Mouse (Mus musculus) urinary bladder, adult 2 months (tissue): ENCODE data around the gene Olfr1037. TPM values are rescaled to one million over a fixed set of nuclear protein-coding genes. Genes with fewer than 3 reads are reported as not detected.
"Not testable (repeated sequence)": the region's sequence is repeated elsewhere in the genome, so short reads cannot be mapped to it uniquely, and the experiment has no call there.

Experiments used
- DNase-seq: peaks from one replicate; pipeline ENCODE4 v3.0.0; 2022; ENCODE audit warnings: low spot score
- polyA plus RNA-seq: library from polyadenylated mRNA; depleted of rRNA; stranded (reverse); fragments of >200 nt; gene quantifications from 2 replicates; pipeline ENCODE4 v1.2.3, GENCODE M21; 2012; rRNA removed

The Olfr1037 gene
- not detected in 2 replicates for polyA plus RNA-seq

- DNase-seq: no peak
Measured at GRCm38 (mm10) chr2:86087285-86087684, at the start of gene Olfr1037. Gene Olfr1037, minus strand, starts transcription at chr2:86087385.

DNA sequence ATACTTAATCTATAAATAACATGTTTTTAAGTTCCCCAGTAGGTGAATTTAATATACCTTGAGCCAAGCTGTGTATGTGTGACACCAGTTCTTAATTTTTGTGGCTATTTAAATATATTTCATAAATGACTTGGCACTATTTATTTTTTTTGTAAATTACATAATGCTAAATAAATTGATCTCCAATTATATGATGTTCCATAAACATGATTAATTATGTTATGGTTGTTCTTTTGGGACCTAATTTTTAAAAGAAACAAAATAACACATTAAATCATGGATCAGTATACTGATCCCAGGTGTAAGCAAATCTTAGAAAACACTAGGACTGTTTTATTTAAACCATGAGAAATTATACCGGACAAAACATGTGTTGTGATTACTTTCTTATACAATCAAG is 48.6 kb upstream of the Olfr1037 start, which contains the start of gene Olfr1039:
Gene Olfr1039, minus strand, starts transcription at position 101 of the 400 bp plus-strand sequence.
- no peak for DNase-seq

DNA sequence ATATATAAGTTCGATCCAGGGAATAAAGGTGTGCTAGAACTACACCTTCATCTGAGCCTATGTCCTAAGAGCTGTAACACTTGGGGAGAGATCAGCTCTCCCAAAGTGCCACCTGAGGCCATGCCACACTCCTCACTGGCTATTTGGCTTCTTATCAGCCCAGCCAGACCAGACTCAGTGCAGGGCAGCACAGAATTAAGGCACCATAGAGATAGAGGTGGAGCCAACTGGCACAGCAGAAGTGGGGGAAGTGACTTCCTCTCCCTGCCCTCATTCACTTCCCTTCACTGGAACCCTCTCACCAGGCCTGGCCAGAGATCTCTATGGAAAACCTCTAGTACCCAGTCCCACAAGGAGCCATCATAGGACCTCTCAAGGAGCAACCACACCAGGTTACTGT is 6.7 kb downstream of the Olfr1037 start:
- DNase-seq: not testable (repeated sequence)

- DNase-seq: not testable (repeated sequence)
Measured at GRCm38 (mm10) chr2:86073692-86074091, 13.5 kb downstream of the Olfr1037 start, which contains the start of gene Olfr1036. Gene Olfr1036, plus strand, starts transcription at chr2:86073992.

- DNase-seq: no peak
Measured at GRCm38 (mm10) chr2:86070189-86070588, 17.0 kb downstream of the Olfr1037 start.

DNA sequence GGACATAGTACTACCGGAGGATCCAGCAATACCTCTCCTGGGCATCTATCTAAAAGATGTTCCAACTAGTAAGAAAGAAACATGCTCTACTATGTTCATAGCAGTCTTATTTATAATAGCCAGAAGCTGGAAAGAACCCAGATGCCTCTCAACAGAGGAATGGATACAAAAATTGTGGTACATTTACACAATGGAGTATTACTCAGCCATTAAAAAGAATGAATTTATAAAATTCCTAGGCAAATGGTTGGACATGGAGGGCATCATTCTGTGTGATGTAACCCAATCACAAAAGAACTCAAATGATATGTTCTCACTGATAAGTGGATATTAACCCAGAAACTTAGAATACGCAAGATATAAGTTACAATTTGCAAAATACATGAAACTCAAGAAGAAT is 23.4 kb downstream of the Olfr1037 start:
- DNase-seq: not testable (repeated sequence)

GRCm38 (mm10) chr2:86050777-86051176 is 36.4 kb downstream of the Olfr1037 start:
- not testable (repeated sequence) for DNase-seq

GRCm38 (mm10) chr2:86045561-86045960 is 41.6 kb downstream of the Olfr1037 start, which contains the start of gene Olfr1034:
Gene Olfr1034, plus strand, starts transcription at chr2:86045861.
- DNase-seq: no peak

Other genes with a start within 250 kb of the Olfr1037 start
- gene Olfr1019, start 241.9 kb downstream of the Olfr1037 start, polyA plus RNA-seq: not detected in 2 replicates
- gene Olfr1020, start 240.4 kb downstream of the Olfr1037 start, polyA plus RNA-seq: not detected in 2 replicates
- gene Olfr1022, start 218.8 kb downstream of the Olfr1037 start, polyA plus RNA-seq: not detected in 2 replicates
- not detected in 2 replicates for gene Olfr1023, start 201.7 kb downstream of the Olfr1037 start, polyA plus RNA-seq
- gene Olfr1024, start 182.3 kb downstream of the Olfr1037 start, polyA plus RNA-seq: not detected in 2 replicates
- gene Olfr1025-ps1, start 172.2 kb downstream of the Olfr1037 start, polyA plus RNA-seq: not detected in 2 replicates
- not detected in 2 replicates for gene Olfr1026, start 165.8 kb downstream of the Olfr1037 start, polyA plus RNA-seq
- not detected in 2 replicates for gene Olfr1028, start 136.9 kb downstream of the Olfr1037 start, polyA plus RNA-seq
- 0.04 TPM in 1 of 2 replicates, not detected in the other for gene Olfr1029, start 113.5 kb downstream of the Olfr1037 start, polyA plus RNA-seq
- gene Olfr1030, start 108.1 kb downstream of the Olfr1037 start, polyA plus RNA-seq: not detected in 2 replicates
- not detected in 2 replicates for gene Olfr1031, start 97.1 kb downstream of the Olfr1037 start, polyA plus RNA-seq
- gene Olfr1032, start 81.8 kb downstream of the Olfr1037 start, polyA plus RNA-seq: not detected in 2 replicates
- gene Olfr1033, start 66.8 kb downstream of the Olfr1037 start, polyA plus RNA-seq: 3.9 and 4.5 TPM in 2 replicates
- 0.68 and 0.85 TPM in 2 replicates for gene Olfr1034, start 41.5 kb downstream of the Olfr1037 start, polyA plus RNA-seq
- not detected in 2 replicates for gene Olfr1036, start 13.4 kb downstream of the Olfr1037 start, polyA plus RNA-seq
- not detected in 2 replicates for gene Olfr1039, start 48.5 kb upstream of the Olfr1037 start, polyA plus RNA-seq
- gene Olfr1040, start 59.3 kb upstream of the Olfr1037 start, polyA plus RNA-seq: not detected in 2 replicates
- not detected in 2 replicates for gene Olfr1042, start 74.5 kb upstream of the Olfr1037 start, polyA plus RNA-seq
- gene Olfr1043, start 80.1 kb upstream of the Olfr1037 start, polyA plus RNA-seq: not detected in 2 replicates
- not detected in 2 replicates for gene Olfr1044, start 90.4 kb upstream of the Olfr1037 start, polyA plus RNA-seq
- not detected in 2 replicates for gene Olfr52, start 98.3 kb upstream of the Olfr1037 start, polyA plus RNA-seq
- gene Olfr1045, start 115.6 kb upstream of the Olfr1037 start, polyA plus RNA-seq: not detected in 2 replicates
- not detected in 2 replicates for gene Olfr1046, start 131.9 kb upstream of the Olfr1037 start, polyA plus RNA-seq
- not detected in 2 replicates for gene Olfr1047, start 144.0 kb upstream of the Olfr1037 start, polyA plus RNA-seq
- gene Olfr1048, start 152.9 kb upstream of the Olfr1037 start, polyA plus RNA-seq: not detected in 2 replicates
- gene Olfr1049, start 170.9 kb upstream of the Olfr1037 start, polyA plus RNA-seq: not detected in 2 replicates
- not detected in 2 replicates for gene Olfr1051, start 191.7 kb upstream of the Olfr1037 start, polyA plus RNA-seq
- gene Olfr1052, start 205.1 kb upstream of the Olfr1037 start, polyA plus RNA-seq: not detected in 2 replicates
- gene Olfr1053, start 227.9 kb upstream of the Olfr1037 start, polyA plus RNA-seq: not detected in 2 replicates
- not detected in 2 replicates for gene Olfr1054, start 248.0 kb upstream of the Olfr1037 start, polyA plus RNA-seq